Mouse (Mus musculus) A20 (cell line): Measurements from ENCODE around the gene Arid3c.

ENCODE experiments used
- DNase-seq: peaks from one replicate; pipeline ENCODE4 v3.0.0-alpha.2; 2011; ENCODE audit warnings: low read depth, low spot score

The Arid3c gene

DNA sequence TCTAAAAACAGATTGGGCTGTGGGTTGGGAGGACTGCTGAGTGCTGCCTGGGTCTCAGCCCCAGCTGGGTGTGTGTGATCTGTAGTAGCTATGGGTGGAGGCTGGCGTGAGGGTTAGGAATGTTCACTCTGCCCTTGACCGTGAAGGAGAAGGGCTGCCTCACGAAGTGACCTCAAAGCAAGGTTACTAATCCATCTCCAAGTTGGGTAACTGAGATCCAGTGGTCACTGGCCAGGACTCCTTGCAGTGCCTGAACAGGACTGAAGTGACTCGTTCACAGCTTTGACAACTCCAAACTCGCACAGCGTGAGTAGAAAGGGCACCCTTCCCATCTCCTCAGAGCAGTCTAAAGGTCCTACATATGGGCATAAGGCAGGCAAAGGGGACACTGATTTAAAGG is 52.1 kb downstream of the Arid3c start:
- no peak for DNase-seq

DNA sequence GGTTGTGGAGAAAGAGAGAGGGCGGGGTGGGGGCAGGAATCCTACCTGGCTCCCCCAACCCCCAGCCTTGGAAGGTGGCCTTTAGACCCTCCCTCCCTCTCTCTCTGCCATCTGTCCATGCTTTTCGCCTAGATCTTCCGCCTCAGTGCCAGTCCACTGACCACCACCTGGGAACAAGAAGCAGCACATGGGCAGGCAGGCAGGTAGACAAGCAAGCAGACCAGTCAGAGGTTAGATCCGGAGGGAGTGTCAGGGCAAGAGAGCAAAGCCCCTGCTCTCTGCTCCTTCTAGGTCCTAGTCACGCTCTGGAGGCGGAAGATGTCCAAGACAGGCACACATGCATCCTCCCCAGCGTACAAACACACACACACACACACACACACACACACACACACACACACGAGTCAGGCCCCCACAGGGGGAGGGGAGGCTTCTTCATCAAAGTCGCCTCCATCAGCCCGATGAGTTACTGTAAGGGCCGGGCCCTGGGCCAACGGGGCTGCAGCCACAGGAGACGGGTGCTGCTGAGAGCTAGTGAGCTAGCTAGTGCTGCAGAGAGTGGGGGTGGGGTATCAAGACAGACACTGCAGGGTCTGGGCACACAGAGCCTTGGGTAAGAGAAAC is 53.8 kb downstream of the Arid3c start:
- no peak for DNase-seq

DNA sequence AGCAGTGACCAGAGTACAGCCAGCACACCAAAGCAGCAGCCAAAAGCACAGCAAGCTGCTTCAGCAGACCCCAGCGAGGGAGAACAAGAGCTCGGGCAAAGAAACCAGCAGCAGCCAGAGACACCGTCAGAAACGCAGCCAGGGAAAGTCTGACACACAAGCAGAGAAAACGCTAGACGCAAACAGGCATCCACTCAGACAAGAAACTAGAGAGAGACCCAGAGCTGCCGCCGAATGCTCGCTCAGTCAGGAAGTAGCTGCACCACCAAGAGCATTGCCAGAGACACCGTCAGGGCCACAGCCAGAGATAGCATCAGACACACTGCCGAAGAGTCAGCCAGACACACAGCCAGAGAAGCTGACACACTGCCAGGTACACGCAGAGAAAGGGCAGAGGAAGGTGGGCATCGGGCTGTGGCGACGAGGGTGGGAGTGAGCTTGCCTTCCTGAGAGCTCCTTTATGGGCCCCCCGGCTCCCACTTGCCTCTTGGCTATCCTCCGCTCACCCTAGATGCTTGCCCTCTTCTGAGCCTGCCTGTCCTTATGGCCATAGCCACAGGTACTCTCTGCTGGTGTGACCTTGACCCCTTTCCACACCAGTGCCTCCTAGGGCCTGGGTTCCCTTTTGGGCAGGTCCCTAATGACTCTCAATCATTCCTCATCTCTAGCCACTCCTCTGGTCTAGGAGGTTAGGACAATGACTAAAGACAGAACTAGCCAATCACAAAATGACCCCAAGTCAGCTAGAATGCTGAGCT is 54.5 kb downstream of the Arid3c start:
- no peak for DNase-seq
